Mouse (Mus musculus) limb, embryonic 10.5 days (tissue): ENCODE results near the gene Scn8a. TPM values are rescaled to one million over a fixed set of nuclear protein-coding genes. Genes with fewer than 3 reads are reported as not detected.
A peak's percentile ranks its signal among the peaks of the same experiment; 100 is the strongest.

ENCODE experiments used
- DNase-seq: peaks from one replicate; pipeline ENCODE4 v3.0.0-alpha.2; 2017; ENCODE audit warnings: low spot score
- H3K27ac ChIP-seq: fragments of 300-500 bp; sonication (generic); 2 replicates; pipeline ENCODE4 v1.5.1; 2016; ENCODE audit warnings: mild to moderate bottlenecking
- H3K27me3 ChIP-seq: fragments of 300-500 bp; sonication (generic); 2 replicates; pipeline ENCODE4 v1.6.1; 2016; ENCODE audit warnings: low read depth, mild to moderate bottlenecking; ENCODE audit not compliant: poor library complexity, severe bottlenecking
- H3K36me3 ChIP-seq: fragments of 300-500 bp; sonication (generic); 2 replicates; pipeline ENCODE4 v1.6.1; 2016; ENCODE audit warnings: mild to moderate bottlenecking, moderate library complexity
- H3K4me1 ChIP-seq: fragments of 300-500 bp; sonication (generic); 2 replicates; pipeline ENCODE4 v1.6.1; 2016
- H3K4me3 ChIP-seq: fragments of 300-500 bp; sonication (generic); 2 replicates; pipeline ENCODE4 v1.5.1; 2016; ENCODE audit warnings: mild to moderate bottlenecking, moderate library complexity
- H3K9me3 ChIP-seq: fragments of 300-500 bp; sonication (generic); replicated peaks from 2 replicates; pipeline ENCODE4 v1.6.1; 2016; ENCODE audit warnings: mild to moderate bottlenecking
- WGBS: fragments of 180-500 bp; shearing (Covaris S2); methylation state at CpG from one replicate; pipeline ENCODE4 v1.1.7; 2016; 5-methylcytosine and 5-hydroxymethylcytosine counted together
- polyA plus RNA-seq: library from polyadenylated mRNA; unstranded; fragments of >200 nt; fragmentation: Nextera tagmentation; extraction: Ambion mirVana; gene quantifications from 2 replicates; pipeline ENCODE4 v1.2.1, GENCODE M21; 2016

Scn8a gene
- polyA plus RNA-seq, 1 experiment from 2014 or later, result 4.3 TPM

- peaks cover 55% of the 10 kb centered on the region for H3K4me1 ChIP-seq
- peak overlapping the region; percentile 44 for H3K4me3 ChIP-seq
- peak; percentile 72 for DNase-seq
- WGBS, result 11% methylated on average over 120 of the region's 120 CpGs
- H3K27me3 ChIP-seq, result peaks cover 84% of the 10 kb centered on the region
- H3K9me3 ChIP-seq, result no peaks in the 10 kb centered on the region
- H3K36me3 ChIP-seq, result peaks cover 69% of the 10 kb centered on the region
- H3K27ac ChIP-seq, result peak overlapping the region; percentile 66
Measured at GRCm38 (mm10) chr15:101052560-101053501, 183.2 kb downstream of the Scn8a start.

GRCm38 (mm10) chr15:101053832-101054459 is 184.3 kb downstream of the Scn8a start:
- peak overlapping the region; percentile 46; the same call in 1 of the 2 replicates for H3K27ac ChIP-seq
- H3K36me3 ChIP-seq, result peaks cover 73% of the 10 kb centered on the region
- H3K4me1 ChIP-seq, result peaks cover 46% of the 10 kb centered on the region
- peaks cover 73% of the 10 kb centered on the region for H3K27me3 ChIP-seq
- 8% methylated on average over 65 of the region's 65 CpGs for WGBS
- DNase-seq, result peak; percentile 69
- H3K4me3 ChIP-seq, result peak overlapping the region; percentile 44
- H3K9me3 ChIP-seq, result no peaks in the 10 kb centered on the region

DNA sequence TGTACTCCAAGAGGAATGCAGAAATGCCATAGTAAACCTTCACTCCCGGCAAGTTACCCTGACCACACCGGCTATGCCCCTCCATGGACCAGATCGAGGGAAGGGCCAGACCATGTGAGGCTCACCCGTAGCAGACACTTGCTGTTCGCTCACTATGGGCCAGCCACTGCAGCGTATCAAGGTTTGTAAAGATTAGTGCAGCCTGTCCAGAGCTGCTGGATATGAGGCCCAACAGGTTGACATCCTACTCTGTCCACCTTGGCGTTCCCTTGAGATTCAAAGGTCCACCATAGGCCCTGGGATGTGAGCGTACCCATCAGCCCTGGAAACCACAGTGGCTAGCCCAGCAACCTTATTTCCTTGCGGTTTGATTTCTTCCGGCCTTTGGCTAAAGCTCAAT is 184.9 kb downstream of the Scn8a start:
- Histone ChIP-seq H3K9me3 (no peaks in the 10 kb centered on the region), H3K4me1 (peaks cover 43% of the 10 kb centered on the region), H3K36me3 (peaks cover 71% of the 10 kb centered on the region), H3K4me3 (no peak overlapping the region), H3K27me3 (peaks cover 67% of the 10 kb centered on the region), H3K27ac (no peak overlapping the region)
- WGBS, result 75% methylated on average over 10 of the region's 10 CpGs
- peak; percentile 43 for DNase-seq

DNA sequence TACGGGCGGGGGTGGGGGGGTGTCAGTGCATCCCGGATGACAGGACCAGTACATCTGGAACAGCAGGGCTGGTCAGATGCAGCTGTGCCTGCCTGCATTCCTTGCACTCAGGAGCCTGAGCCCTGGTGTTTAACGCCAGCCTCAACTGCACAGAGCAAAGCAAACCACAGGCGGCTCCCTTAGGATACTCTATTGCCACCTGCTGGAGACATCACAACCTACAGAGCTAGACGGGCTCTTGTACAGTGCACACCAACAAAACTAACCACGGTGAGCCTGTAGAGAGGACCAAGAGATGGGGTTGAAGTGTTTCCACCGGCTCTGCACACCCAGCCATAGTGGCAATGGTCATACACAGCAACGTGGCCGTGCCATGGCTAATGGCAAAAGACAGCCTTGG is 186.6 kb downstream of the Scn8a start:
- no peaks in the 10 kb centered on the region for H3K9me3 ChIP-seq
- peaks cover 50% of the 10 kb centered on the region for H3K27me3 ChIP-seq
- peaks cover 54% of the 10 kb centered on the region for H3K4me1 ChIP-seq
- no peak for DNase-seq
- H3K36me3 ChIP-seq, result peaks cover 54% of the 10 kb centered on the region
- H3K27ac ChIP-seq, result no peak overlapping the region
- 47% methylated on average over 10 of the region's 10 CpGs for WGBS
- H3K4me3 ChIP-seq, result no peak overlapping the region

GRCm38 (mm10) chr15:101059570-101060279 is 190.1 kb downstream of the Scn8a start:
- 55% methylated on average over 9 of the region's 9 CpGs for WGBS
- Histone ChIP-seq H3K36me3 (peaks cover 48% of the 10 kb centered on the region), H3K4me1 (peaks cover 58% of the 10 kb centered on the region), H3K9me3 (no peaks in the 10 kb centered on the region), H3K27ac (no peak overlapping the region), H3K27me3 (peaks cover 15% of the 10 kb centered on the region), H3K4me3 (no peak overlapping the region)
- no peak for DNase-seq

DNA sequence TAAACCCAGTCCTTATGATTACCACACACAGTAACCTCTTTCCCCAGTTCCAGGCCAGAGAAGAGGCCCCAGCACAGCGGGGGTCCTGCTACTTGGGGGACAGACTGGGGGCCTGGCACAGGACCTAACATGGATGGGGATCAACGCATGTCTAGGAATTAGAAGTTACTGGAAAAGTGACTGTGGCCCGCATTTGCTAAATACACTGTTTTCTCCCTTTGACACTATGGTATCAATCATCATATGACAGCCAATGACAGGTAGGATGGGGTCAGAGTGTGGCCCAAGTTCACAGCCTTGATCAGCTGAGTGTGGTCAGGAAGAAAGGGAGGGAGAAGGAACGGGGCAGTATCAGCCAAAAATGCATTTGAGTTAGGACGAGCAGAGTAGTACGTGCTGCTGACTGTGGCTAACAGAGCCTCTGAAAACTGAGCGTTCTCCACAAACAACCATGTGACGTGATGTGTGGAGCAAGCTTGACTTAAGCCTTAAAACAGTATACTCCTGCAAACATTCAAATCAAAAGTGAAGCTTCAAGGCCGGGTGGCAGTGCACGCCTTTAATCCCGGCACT is 190.7 kb downstream of the Scn8a start:
- Histone ChIP-seq H3K27me3 (peaks cover 8% of the 10 kb centered on the region), H3K4me1 (peaks cover 64% of the 10 kb centered on the region), H3K4me3 (no peak overlapping the region), H3K36me3 (peaks cover 55% of the 10 kb centered on the region), H3K9me3 (no peaks in the 10 kb centered on the region), H3K27ac (no peak overlapping the region)
- WGBS, result 69% methylated on average over 11 of the region's 11 CpGs
- DNase-seq, result no peak

DNA sequence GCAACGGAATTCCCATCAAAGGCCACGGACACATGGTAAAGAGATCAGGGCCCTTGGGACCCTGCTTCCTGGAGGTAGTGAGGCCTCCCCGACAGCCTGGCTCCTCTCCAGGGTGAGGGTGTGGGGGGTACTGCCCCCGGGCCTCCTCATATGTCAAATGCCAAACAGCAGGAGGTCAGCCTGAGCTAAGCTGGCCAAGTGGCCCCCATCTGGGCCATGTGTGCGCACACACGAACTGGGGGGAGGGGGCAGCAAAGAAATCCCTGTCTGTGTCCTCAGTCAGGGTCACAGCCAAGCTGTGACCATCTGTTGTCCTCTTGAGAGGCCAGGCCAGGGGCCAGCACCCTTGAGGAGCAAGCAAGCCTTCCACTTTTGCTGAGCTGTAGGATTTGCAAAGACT is 195.4 kb downstream of the Scn8a start:
- Histone ChIP-seq H3K27me3 (no peaks in the 10 kb centered on the region), H3K4me1 (peaks cover 89% of the 10 kb centered on the region), H3K4me3 (no peak overlapping the region), H3K9me3 (no peaks in the 10 kb centered on the region), H3K36me3 (peaks cover 54% of the 10 kb centered on the region), H3K27ac (peak overlapping the region; percentile 38)
- WGBS, result 21% methylated on average over 6 of the region's 6 CpGs
- no peak for DNase-seq

GRCm38 (mm10) chr15:101066364-101066847 is 196.7 kb downstream of the Scn8a start:
- H3K27ac ChIP-seq, result peak overlapping the region; percentile 76
- WGBS, result 6% methylated on average over 6 of the region's 6 CpGs
- H3K9me3 ChIP-seq, result no peaks in the 10 kb centered on the region
- H3K36me3 ChIP-seq, result peaks cover 58% of the 10 kb centered on the region
- H3K4me1 ChIP-seq, result peaks cover 97% of the 10 kb centered on the region
- no peaks in the 10 kb centered on the region for H3K27me3 ChIP-seq
- peak overlapping the region; percentile 15; the same call in 1 of the 2 replicates for H3K4me3 ChIP-seq
- DNase-seq, result peak; percentile 35

DNA sequence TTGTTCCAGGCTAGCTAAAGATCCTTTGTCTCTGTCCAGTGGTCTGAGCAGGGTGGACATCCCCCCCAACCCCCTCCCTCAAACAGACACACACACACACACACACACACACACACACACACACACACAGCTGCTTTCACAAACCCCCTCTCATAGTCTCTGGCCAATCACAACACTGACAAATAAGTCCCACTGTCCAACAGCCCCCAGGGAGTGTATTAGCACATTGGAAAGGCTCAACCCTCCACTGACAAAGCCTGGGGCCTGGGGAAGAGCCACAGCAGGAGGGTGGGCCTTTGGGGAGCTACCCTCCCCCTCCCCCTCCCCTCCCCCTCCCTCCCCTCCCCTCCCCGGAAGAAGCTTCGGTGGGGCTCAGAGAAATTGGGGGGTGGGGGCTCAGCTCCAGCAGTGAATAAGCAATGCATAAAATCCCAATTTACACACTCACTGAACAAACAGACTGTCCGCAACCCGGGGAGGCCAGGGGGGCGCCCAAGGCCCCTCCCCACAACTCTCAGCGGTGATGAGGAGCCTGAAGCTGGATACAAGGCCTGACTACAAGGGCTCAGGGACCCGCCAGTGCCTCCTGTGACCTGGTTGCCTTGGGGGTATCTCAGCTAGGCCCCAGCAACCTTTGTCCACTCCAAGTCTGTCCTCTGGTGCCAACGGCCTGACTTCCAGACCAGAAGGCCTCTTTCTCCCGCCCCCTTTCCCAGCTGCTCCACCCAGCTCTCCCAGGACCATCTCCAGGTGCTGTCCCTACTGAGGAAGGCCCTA is 197.4 kb downstream of the Scn8a start:
- peak overlapping the region; percentile 15; the same call in 1 of the 2 replicates for H3K4me3 ChIP-seq
- DNase-seq, result no peak
- no peaks in the 10 kb centered on the region for H3K27me3 ChIP-seq
- peaks cover 52% of the 10 kb centered on the region for H3K36me3 ChIP-seq
- peaks cover 96% of the 10 kb centered on the region for H3K4me1 ChIP-seq
- 19% methylated on average over 7 of the region's 9 CpGs for WGBS
- H3K9me3 ChIP-seq, result no peaks in the 10 kb centered on the region
- H3K27ac ChIP-seq, result peak overlapping the region; percentile 76

- peaks cover 94% of the 10 kb centered on the region for H3K4me1 ChIP-seq
- peaks cover 61% of the 10 kb centered on the region for H3K36me3 ChIP-seq
- no peak overlapping the region for H3K4me3 ChIP-seq
- H3K27ac ChIP-seq, result 0 out of 2 replicates have a peak overlapping the region, but pooled peaks have one; percentile 36
- H3K9me3 ChIP-seq, result no peaks in the 10 kb centered on the region
- WGBS, result 65% methylated on average over 3 of the region's 3 CpGs
- H3K27me3 ChIP-seq, result no peaks in the 10 kb centered on the region
- DNase-seq, result no peak
Measured at GRCm38 (mm10) chr15:101068029-101068428, 198.4 kb downstream of the Scn8a start.

GRCm38 (mm10) chr15:101068671-101069070 is 199.0 kb downstream of the Scn8a start:
- H3K27ac ChIP-seq, result peak overlapping the region; percentile 36; the same call in 1 of the 2 replicates
- H3K4me3 ChIP-seq, result no peak overlapping the region
- no peak for DNase-seq
- WGBS, result 63% methylated on average over 4 of the region's 4 CpGs
- H3K36me3 ChIP-seq, result peaks cover 62% of the 10 kb centered on the region
- no peaks in the 10 kb centered on the region for H3K27me3 ChIP-seq
- peaks cover 94% of the 10 kb centered on the region for H3K4me1 ChIP-seq
- no peaks in the 10 kb centered on the region for H3K9me3 ChIP-seq
